In the genomic region with DNA sequence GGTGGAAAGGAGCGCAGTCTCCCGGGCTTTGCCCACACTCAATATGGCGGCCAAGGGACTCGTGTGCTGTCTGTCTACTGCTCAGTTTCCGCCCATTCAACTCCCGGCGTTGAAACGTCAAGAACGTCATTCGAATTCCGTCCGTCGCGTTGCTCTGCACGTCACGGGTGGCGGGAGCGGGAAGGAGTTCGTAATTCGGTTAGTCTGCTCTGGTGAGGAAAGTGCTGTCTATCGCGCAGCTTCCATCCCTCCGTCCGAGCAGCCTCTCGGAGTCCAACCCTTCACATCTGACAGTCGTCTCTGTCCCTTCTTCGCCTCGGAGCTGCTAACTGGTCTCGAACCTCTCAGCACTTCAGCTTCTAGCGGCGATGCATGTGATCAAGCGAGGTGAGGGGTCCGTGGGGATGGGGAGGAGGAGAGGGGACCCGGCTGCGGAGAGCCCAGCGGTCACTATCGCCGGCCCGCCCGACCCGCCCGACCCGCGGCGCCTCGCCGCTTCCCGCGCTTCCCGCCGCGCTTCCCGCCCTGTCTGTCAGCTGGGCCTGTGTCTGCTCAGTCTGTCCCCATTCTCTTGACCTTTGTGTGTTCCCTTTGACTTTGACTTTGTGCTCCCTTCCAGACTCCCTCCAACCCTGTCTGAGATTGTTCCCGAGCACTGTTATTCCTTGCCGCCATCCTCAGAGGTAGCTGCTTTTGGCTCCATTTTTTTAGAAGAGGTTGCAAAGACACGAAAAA, we compare ENCODE assay signal across 8 mouse cellular contexts. TPM values are rescaled to one million over a fixed set of nuclear protein-coding genes. Genes with fewer than 3 reads are reported as not detected.
DNase-seq lines count a peak whose midpoint lies in the region; ATAC-seq and TF ChIP-seq lines count a peak whose summit lies in the region.

A gene (plus strand): TSS at position 39 of the 735 bp plus-strand sequence.

- H3K27me3 ChIP-seq in embryonic facial prominence, embryonic 13.5 days = peaks cover 6% of the 10 kb centered on the region; the same call in 1 of the 2 replicates
- no peaks in the 10 kb centered on the region for H3K27me3 ChIP-seq in kidney, adult 2 months (replicated peaks; ENCODE audit: control insufficient read depth, insufficient read depth, low read length)
- H3K27me3 ChIP-seq in limb, embryonic 12.5 days = peaks cover 11% of the 10 kb centered on the region; the same call in 1 of the 2 replicates
- H3K27me3 ChIP-seq in midbrain, embryonic 15.5 days (replicated peaks) = no peaks in the 10 kb centered on the region
- H3K27me3 ChIP-seq in spleen, adult 2 months (ENCODE audit: control insufficient read depth, insufficient read depth, low read length) = no peaks in the 10 kb centered on the region

- ATAC-seq in embryonic facial prominence, embryonic 13.5 days (ENCODE audit: insufficient number of reproducible peaks, insufficient read depth, low FRiP score, low TSS enrichment, low read depth) = peak; percentile 98
- peak; percentile 98 for ATAC-seq in limb, embryonic 12.5 days (ENCODE audit: insufficient number of reproducible peaks, insufficient read depth, low FRiP score, low TSS enrichment, low read depth)
- ATAC-seq in midbrain, embryonic 15.5 days (replicated peaks) = peak; percentile 100

- DNase-seq in 3134 (ENCODE audit: extremely low read depth, insufficient read length, low spot score) = peak; percentile 92
- peak; percentile 94 to 95 for DNase-seq in adrenal gland, postnatal 36 days
- DNase-seq in heart, adult 18-20 months = peak; percentile 97 to 98
- DNase-seq in kidney, adult 2 months = peak; percentile 97
- peak; percentile 88 to 91 for DNase-seq in spleen, adult 2 months (ENCODE audit: low read depth in 1 of 2, low spot score in 2 of 2)

- peak within 1 kb of the TSS; percentile 90 for H3K27ac ChIP-seq in embryonic facial prominence, embryonic 13.5 days
- H3K27ac ChIP-seq in kidney, adult 2 months (ENCODE audit: insufficient read depth, low read depth, low read length) = no peak within 1 kb of the TSS
- H3K27ac ChIP-seq in limb, embryonic 12.5 days = peak within 1 kb of the TSS; percentile 91
- peak within 1 kb of the TSS; percentile 54 for H3K27ac ChIP-seq in midbrain, embryonic 15.5 days
- peak within 1 kb of the TSS; percentile 47; the same call in 1 of the 2 replicates for H3K27ac ChIP-seq in spleen, adult 2 months (ENCODE audit: insufficient read depth, low read length)

- no peak for TF ChIP-seq CTCF in kidney, adult 2 months (conservative IDR thresholded peaks at IDR 0.05; ENCODE audit: insufficient read depth, insufficient read length, low read depth, low read length)
- no peak for TF ChIP-seq CTCF in spleen, adult 2 months (IDR thresholded peaks at IDR 0.05; ENCODE audit: extremely low read depth, insufficient read depth, insufficient read length, insufficient replicate concordance)

- H3K4me1 ChIP-seq in embryonic facial prominence, embryonic 13.5 days = peaks cover 19% of the 10 kb centered on the region
- no peaks in the 10 kb centered on the region for H3K4me1 ChIP-seq in kidney, adult 2 months (ENCODE audit: control insufficient read depth, insufficient read depth, low read length)
- H3K4me1 ChIP-seq in limb, embryonic 12.5 days (replicated peaks) = peaks cover 20% of the 10 kb centered on the region
- peaks cover 17% of the 10 kb centered on the region for H3K4me1 ChIP-seq in midbrain, embryonic 15.5 days
- H3K4me1 ChIP-seq in spleen, adult 2 months (ENCODE audit: control insufficient read depth, insufficient read depth, insufficient read length) = no peaks in the 10 kb centered on the region

- H3K4me3 ChIP-seq in embryonic facial prominence, embryonic 13.5 days = peak within 1 kb of the TSS; percentile 80
- peak within 1 kb of the TSS; percentile 72 for H3K4me3 ChIP-seq in kidney, adult 2 months (ENCODE audit: insufficient read depth, low read depth, low read length)
- H3K4me3 ChIP-seq in limb, embryonic 12.5 days (replicated peaks) = peak within 1 kb of the TSS; percentile 79
- H3K4me3 ChIP-seq in midbrain, embryonic 15.5 days = peak within 1 kb of the TSS; percentile 76
- peak within 1 kb of the TSS; percentile 90 for H3K4me3 ChIP-seq in spleen, adult 2 months (ENCODE audit: extremely low read depth, insufficient read depth, insufficient read length)

- H3K9me3 ChIP-seq in embryonic facial prominence, embryonic 13.5 days = no peaks in the 10 kb centered on the region
- no peaks in the 10 kb centered on the region for H3K9me3 ChIP-seq in limb, embryonic 12.5 days
- no peaks in the 10 kb centered on the region for H3K9me3 ChIP-seq in midbrain, embryonic 15.5 days

- WGBS in embryonic facial prominence, embryonic 13.5 days = under 1% methylated on average over 56 of the region's 56 CpGs
- 1% methylated on average over 56 of the region's 56 CpGs for WGBS in kidney, adult 2 months
- under 1% methylated on average over 56 of the region's 56 CpGs for WGBS in limb, embryonic 12.5 days
- under 1% methylated on average over 56 of the region's 56 CpGs for WGBS in midbrain, embryonic 15.5 days
- WGBS in spleen, adult 2 months = under 1% methylated on average over 56 of the region's 56 CpGs

- peak within 1 kb of the TSS; percentile 65 for H3K4me2 ChIP-seq in embryonic facial prominence, embryonic 13.5 days
- H3K4me2 ChIP-seq in limb, embryonic 12.5 days = peak within 1 kb of the TSS; percentile 62
- H3K4me2 ChIP-seq in midbrain, embryonic 15.5 days = peak within 1 kb of the TSS; percentile 87

- TF ChIP-seq POLR2A in kidney, adult 2 months (IDR thresholded peaks at IDR 0.05; ENCODE audit: low read depth, low read length) = no peak
- TF ChIP-seq POLR2A in spleen, adult 2 months (IDR thresholded peaks at IDR 0.05; ENCODE audit: low read depth, low read length) = peak; percentile 31

- H3K36me3 ChIP-seq in embryonic facial prominence, embryonic 13.5 days = peaks cover 24% of the 10 kb centered on the region
- no peaks in the 10 kb centered on the region; the same call in 1 of the 2 replicates for H3K36me3 ChIP-seq in kidney, adult 2 months (ENCODE audit: control insufficient read depth, insufficient read depth, low read length)
- peaks cover 25% of the 10 kb centered on the region for H3K36me3 ChIP-seq in limb, embryonic 12.5 days
- peaks cover 6% of the 10 kb centered on the region for H3K36me3 ChIP-seq in midbrain, embryonic 15.5 days (replicated peaks)
- H3K36me3 ChIP-seq in spleen, adult 2 months (ENCODE audit: control insufficient read depth, insufficient read depth, low read length) = peaks cover 3% of the 10 kb centered on the region

- peak within 1 kb of the TSS; percentile 92 for H3K9ac ChIP-seq in embryonic facial prominence, embryonic 13.5 days
- peak within 1 kb of the TSS; percentile 92 for H3K9ac ChIP-seq in limb, embryonic 12.5 days (replicated peaks)
- H3K9ac ChIP-seq in midbrain, embryonic 15.5 days = peak within 1 kb of the TSS; percentile 67

RNA-seq across cellular contexts. Expression of the gene that starts here (rescaled TPM):
- 10 to 100 TPM; 19.2 to 21.4 TPM for total RNA-seq in adrenal gland, postnatal 36 days (2021)
- polyA plus RNA-seq in embryonic facial prominence, embryonic 13.5 days (2015; fragmentation: Nextera tagmentation; extraction: Ambion mirVana) = 148 and 154 TPM in 2 replicates
- total RNA-seq in heart, adult 18-20 months (2021) = 10 to 100 TPM in 1 of 2 experiments, 1 to 10 TPM in 1; 9.5 to 10.1 TPM
- polyA plus RNA-seq in kidney, adult 2 months (2012; rRNA removed) = 5.2 and 6.3 TPM in 2 replicates
- 190 and 192 TPM in 2 replicates for polyA plus RNA-seq in limb, embryonic 12.5 days (2016; fragmentation: Nextera tagmentation; extraction: Ambion mirVana)
- polyA plus RNA-seq in midbrain, embryonic 15.5 days (2015; fragmentation: Nextera tagmentation; extraction: Ambion mirVana) = 44.7 and 48.9 TPM in 2 replicates
- polyA plus RNA-seq in spleen, adult 2 months (2012; rRNA removed) = 10.5 and 11.9 TPM in 2 replicates
